Mouse (Mus musculus) hindlimb bud, embryonic 11.5 days (tissue): ENCODE measurements around the gene Orc4.
"Not testable (repeated sequence)": the region's sequence is repeated elsewhere in the genome, so short reads cannot be mapped to it uniquely, and the experiment has no call there.

ENCODE experiments used
- DNase-seq: peaks from one replicate; pipeline ENCODE4 v3.0.0-alpha.2; 2012; ENCODE audit warnings: low read depth, low spot score; ENCODE audit errors: extremely low spot score

Orc4 gene

DNA sequence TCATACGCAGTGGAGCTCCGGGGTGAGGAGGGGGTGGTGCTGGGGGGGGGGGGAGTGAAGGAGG, at the start of gene Orc4:
Gene Orc4 (minus strand): TSS at position 26 of the 64 bp plus-strand sequence.
- no peak for DNase-seq

DNA sequence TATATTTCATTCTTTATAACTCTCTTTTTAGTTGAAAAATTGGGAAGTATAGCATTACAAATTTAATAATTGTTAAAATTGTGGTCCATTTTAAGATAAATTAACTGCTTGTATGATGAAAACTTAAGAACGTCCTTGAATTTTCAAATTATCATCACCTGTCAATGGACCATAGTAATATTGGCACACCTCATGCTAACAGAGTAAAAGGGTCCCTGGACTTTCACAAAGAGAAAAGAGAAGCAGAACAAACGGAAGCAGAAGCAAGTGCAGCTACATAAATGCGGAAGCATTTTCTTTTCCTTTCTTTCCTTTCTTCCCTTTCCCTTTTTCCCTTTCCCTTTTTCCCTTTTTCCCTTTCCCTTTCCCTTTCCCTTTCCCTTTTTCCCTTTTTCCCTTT, 40.2 kb upstream of the Orc4 start:
- DNase-seq = no peak

GRCm38 (mm10) chr2:48978920-48979319, 28.8 kb upstream of the Orc4 start:
- no peak for DNase-seq

GRCm38 (mm10) chr2:48956591-48956990, 6.5 kb upstream of the Orc4 start:
- no peak for DNase-seq

DNA sequence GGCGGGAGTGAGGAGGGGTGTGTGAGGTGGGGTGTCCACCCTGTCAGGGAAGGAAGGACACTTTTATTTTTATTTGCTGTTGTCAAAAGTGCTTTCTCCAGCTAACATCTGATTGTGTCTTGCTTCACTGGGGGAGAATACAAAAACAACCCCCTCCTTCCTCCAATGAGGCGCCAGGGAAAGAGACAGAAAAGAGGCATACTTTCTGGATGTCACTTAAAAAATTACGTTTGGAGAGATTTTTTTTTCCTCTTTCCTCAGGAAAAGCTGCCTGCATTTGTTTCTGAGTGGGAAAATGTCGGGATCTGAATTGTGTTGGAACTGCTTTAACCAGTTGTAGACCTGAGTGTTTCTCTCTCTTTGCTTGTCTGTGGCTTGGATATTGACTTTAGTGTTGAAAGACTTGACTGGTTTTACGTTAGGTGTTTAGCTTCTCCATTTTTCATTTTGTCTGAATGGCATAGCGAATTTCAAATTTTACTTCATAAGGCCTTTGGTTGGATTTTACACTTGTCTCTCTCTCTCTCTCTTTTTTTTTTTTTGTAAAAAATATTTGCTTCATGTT, 321 bp upstream of the Orc4 start:
- peak; percentile 10 for DNase-seq

- no peak for DNase-seq
Measured at GRCm38 (mm10) chr2:48949743-48950251, 280 bp downstream of the Orc4 start.

GRCm38 (mm10) chr2:48948841-48949584, 1.1 kb downstream of the Orc4 start, which contains the start of gene Mbd5:
Gene Mbd5, plus strand, starts transcription at chr2:48949508.
- DNase-seq = peak; percentile 92

- DNase-seq = no peak
Measured at GRCm38 (mm10) chr2:48947761-48948160, 2.3 kb downstream of the Orc4 start.

DNA sequence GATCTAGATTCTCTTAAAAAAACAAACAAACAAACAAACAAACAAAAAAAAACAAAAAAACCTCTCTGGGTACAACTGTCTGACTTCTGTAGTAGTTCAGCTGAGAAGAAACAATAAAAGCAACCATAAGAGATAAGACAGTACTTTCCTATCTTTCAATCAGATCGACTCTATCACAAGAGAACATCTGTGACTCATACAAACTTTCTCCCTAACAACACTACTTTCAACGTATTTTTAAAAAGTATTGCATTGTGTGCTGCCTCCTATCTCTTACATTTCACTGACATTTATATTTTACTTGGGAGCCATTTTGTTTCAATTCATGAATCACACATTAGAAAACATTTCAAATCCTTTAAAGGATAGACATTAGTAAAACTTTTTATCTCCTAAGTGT, 15.0 kb downstream of the Orc4 start:
- no peak for DNase-seq

DNA sequence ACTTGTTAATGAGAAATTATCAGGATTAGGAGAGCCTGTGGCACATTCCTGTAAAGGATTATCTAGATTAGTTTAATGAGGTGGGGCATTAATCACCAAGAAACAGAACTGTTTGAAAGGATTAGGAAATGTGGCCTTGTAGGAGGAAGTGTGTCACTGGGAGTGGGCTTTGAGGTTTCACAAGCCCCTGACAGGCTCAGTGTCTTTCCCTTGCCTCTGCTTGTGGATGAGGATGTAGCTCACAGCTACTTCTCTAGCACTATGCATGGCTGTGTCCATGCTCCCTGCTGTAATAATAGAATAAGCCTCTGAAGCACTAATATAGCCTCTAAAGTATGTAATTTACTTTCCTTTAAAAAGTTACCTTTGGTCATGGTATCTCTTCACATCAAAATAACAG, 34.2 kb downstream of the Orc4 start:
- no peak for DNase-seq

DNA sequence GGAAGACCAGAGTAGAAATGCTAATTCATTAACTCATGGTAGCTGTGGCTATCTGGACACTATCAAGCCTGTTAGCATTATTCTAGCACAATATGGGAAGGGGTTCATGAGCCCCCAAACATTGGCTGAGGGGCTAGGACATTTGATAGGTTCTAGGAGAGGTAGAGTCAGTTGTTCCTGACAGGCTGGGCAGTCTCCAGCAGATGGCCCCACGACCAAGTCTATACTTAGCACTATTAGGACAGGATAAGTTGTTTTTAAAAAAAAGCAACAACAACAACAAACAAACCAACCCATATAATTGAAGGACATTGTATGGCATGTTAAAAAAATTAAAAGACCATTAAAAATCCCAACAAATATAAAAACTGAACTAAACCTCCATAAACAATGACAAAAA, 35.9 kb downstream of the Orc4 start:
- DNase-seq = no peak

DNA sequence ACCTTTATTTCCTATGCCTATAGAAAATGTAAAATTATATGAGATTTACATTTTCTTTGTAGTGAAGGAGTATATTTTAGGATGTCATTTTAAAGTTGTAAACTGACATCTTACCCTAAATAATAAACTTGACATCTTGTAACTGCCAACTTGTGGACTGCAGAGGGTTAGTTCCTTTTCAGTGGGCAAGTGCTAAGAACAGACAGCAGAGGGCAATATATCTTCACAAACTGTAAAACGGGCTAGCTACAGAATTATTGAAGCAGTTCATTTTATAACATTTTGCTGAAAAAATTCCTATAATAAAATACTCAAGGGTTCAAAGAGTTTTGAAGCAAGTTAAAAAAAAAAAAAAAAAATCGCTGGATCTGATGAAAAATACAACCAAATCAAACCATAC, 41.2 kb downstream of the Orc4 start:
- DNase-seq = no peak

GRCm38 (mm10) chr2:48895186-48895585, 54.9 kb downstream of the Orc4 start:
- DNase-seq = no peak

DNA sequence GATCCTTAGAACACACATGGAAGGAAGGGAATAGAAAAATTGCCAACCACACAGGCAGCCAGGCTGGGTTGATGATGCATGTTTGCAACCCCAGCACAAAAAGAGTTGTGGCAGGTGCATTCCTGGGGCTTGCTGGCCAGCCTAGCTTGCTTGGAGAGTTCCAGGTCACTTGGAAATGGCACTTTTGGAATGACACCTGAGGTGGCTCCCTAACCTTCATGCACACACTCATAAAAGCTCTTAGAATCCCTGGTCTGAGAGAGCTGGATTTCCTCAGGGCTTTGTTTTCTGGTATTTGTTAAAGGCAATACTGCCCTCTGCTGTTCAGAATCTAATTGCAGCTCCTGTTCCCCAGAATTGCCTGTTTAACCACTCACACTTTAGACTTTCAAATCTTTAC, 64.1 kb downstream of the Orc4 start:
- DNase-seq = peak; percentile 58

DNA sequence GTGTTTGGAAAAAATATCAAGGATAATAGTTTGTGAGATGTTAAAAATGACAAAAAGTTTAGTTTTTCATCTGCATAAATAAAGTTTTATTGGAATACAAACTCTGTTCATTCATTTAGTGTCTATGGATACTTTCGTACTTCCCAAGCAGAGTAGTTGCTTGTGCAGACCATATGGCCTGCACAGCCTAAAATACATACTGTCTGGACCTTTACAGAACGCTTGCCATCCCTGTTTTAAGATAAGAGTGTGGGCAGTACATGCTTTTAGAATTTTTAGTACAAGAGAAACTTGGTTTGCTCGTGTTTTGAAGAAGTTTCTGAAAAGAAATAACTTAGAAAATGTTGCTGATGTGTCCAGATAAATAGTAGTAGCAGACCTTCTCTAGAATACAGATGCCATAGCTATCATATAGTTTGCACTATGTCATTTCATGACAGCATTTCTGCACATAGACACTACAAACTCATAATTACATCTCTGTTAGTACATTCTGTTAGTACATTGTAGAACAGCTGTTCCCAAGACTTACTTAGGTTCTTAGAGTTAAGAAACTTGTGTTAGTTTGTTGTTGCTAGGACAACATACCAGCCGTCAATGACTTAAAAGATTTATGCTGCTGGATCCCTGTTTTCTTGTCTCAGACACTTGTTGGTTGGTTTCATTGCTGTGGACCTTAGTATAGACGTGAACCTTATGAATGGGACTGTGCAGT, 81.7 kb downstream of the Orc4 start:
- no peak for DNase-seq

DNA sequence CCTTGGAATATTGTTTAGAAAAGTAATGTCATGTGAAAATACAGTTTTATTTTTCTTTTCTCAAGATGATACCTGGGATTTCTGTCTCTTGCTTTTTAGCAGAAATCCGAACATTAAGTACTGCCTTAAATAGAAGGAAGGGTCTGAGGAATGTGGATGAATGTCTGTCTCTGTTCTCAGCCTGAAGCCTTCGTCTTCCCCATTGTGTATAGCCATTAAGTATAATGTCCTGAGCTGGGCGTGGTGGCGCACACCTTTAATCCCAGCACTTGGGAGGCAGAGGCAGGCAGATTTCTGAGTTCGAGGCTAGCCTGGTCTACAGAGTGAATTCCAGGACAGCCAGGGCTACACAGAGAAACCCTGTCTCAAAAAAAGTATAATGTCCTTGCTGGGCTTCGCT, 84.5 kb downstream of the Orc4 start:
- DNase-seq = not testable (repeated sequence)
